Mouse (Mus musculus): ENCODE results near the gene Atp1a4.

DNA sequence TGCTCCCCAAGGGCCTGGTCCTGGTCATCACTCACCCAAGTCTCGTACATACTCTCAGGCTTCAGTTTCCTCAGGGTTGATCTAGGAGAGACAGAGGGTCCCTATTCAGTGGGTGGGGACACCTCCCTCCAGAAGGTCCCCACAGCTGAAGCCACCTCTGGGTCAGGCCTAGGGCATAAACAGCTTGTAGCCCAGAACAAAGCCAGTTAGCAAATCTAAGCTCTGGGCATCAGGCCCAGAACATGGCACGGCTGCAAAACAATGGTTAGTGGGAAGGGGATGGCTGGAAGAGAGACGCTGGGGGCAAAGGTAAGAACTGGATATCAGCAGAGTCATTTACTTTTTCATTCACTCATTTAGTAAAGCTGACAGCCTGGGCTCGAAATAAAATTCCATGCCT is 44.4 kb downstream of the Atp1a4 start:
- TF ChIP-seq CTCF (conservative IDR thresholded peaks at IDR 0.05; ENCODE audit: low read length) (no peak), NANOG (IDR thresholded peaks at IDR 0.05; ENCODE audit: borderline replicate concordance, low read length) (no peak)
